Mouse (Mus musculus) kidney, postnatal 0 days (tissue): Measurements from ENCODE around the gene Arntl2. TPM values are rescaled to one million over a fixed set of nuclear protein-coding genes. Genes with fewer than 3 reads are reported as not detected.
A peak's percentile ranks its signal among the peaks of the same experiment; 100 is the strongest.
"Not testable (repeated sequence)": the region's sequence is repeated elsewhere in the genome, so short reads cannot be mapped to it uniquely, and the experiment has no call there.

Experiments used
- ATAC-seq: fragments of 200-750 bp; cut with Nextera tagmentation; replicated peaks from 2 replicates; pipeline ENCODE4 v1.8.0; 2017; ENCODE audit warnings: low read depth, moderate number of reproducible peaks, moderate TSS enrichment, moderate library complexity; ENCODE audit not compliant: low FRiP score
- DNase-seq: peaks from one replicate; pipeline ENCODE4 v3.0.0-alpha.2; 2016; ENCODE audit warnings: low spot score
- H3K27ac ChIP-seq: fragments of 300-500 bp; sonication (generic); 2 replicates; pipeline ENCODE4 v1.5.1; 2014; ENCODE audit warnings: mild to moderate bottlenecking
- H3K27me3 ChIP-seq: fragments of 300-500 bp; sonication (generic); 2 replicates; pipeline ENCODE4 v1.6.1; 2014; ENCODE audit warnings: low read length, mixed read lengths; ENCODE audit not compliant: insufficient read depth
- H3K36me3 ChIP-seq: fragments of 300-500 bp; sonication (generic); 2 replicates; pipeline ENCODE4 v1.6.1; 2014; ENCODE audit warnings: low read length, mixed read lengths; ENCODE audit not compliant: insufficient read depth
- H3K4me1 ChIP-seq: fragments of 300-500 bp; sonication (generic); replicated peaks from 2 replicates; pipeline ENCODE4 v1.6.1; 2014; ENCODE audit warnings: antibody characterized with exemption, low read length, mixed read lengths; ENCODE audit not compliant: insufficient read depth
- H3K4me2 ChIP-seq: fragments of 300-500 bp; sonication (generic); 2 replicates; pipeline ENCODE4 v1.6.1; 2014; ENCODE audit warnings: mild to moderate bottlenecking, low read length, moderate library complexity, mixed read lengths
- H3K4me3 ChIP-seq: fragments of 300-500 bp; sonication (generic); replicated peaks from 2 replicates; pipeline ENCODE4 v1.5.1; 2014; ENCODE audit warnings: low read depth, low read length
- H3K9ac ChIP-seq: fragments of 300-500 bp; sonication (generic); 2 replicates; pipeline ENCODE4 v1.6.1; 2014; ENCODE audit warnings: low read depth, low read length
- H3K9me3 ChIP-seq: fragments of 300-500 bp; sonication (generic); replicated peaks from 2 replicates; pipeline ENCODE4 v1.6.1; 2016; ENCODE audit warnings: low read length, inconsistent platforms, mixed read lengths
- CTCF ChIP-seq: IDR thresholded peaks from 2 replicates; pipeline ENCODE4 v1.5.1; 2016; ENCODE audit warnings: antibody characterized with exemption, low read depth, mild to moderate bottlenecking, moderate library complexity
- WGBS: fragments of 180-500 bp; shearing (Covaris S2); extraction: QIAGEN DNeasy Blood & Tissue Kit; methylation state at CpG from one replicate; pipeline ENCODE4 v1.1.7; 2014; 5-methylcytosine and 5-hydroxymethylcytosine counted together
- polyA plus RNA-seq: library from polyadenylated mRNA; unstranded; fragments of >200 nt; fragmentation: Nextera tagmentation; extraction: Ambion mirVana; gene quantifications from 2 replicates; pipeline ENCODE4 v1.2.1, GENCODE M21; 2015

Arntl2 gene
- polyA plus RNA-seq, 1 experiment from 2014 or later = 1.2 TPM

GRCm38 (mm10) chr6:146851916-146852315 lies 56.1 kb downstream of the Arntl2 start:
- Histone ChIP-seq H3K4me1 (no peaks in the 10 kb centered on the region), H3K36me3 (no peaks in the 10 kb centered on the region), H3K27ac (no peak overlapping the region), H3K4me2 (no peak overlapping the region), H3K27me3 (no peaks in the 10 kb centered on the region), H3K9me3 (no peaks in the 10 kb centered on the region), H3K4me3 (no peak overlapping the region), H3K9ac (no peak overlapping the region)
- DNase-seq (peak; percentile 16), ATAC-seq (no peak)
- no peak for TF ChIP-seq CTCF
- 66% methylated on average over 3 of the region's 3 CpGs for WGBS

GRCm38 (mm10) chr6:146852739-146853138 lies 56.9 kb downstream of the Arntl2 start:
- ATAC-seq (no peak), DNase-seq (peak; percentile 27)
- Histone ChIP-seq H3K9ac (no peak overlapping the region), H3K9me3 (no peaks in the 10 kb centered on the region), H3K27me3 (no peaks in the 10 kb centered on the region), H3K36me3 (no peaks in the 10 kb centered on the region), H3K4me2 (no peak overlapping the region), H3K4me1 (no peaks in the 10 kb centered on the region), H3K4me3 (no peak overlapping the region), H3K27ac (no peak overlapping the region)
- TF ChIP-seq CTCF = no peak
- 70% methylated on average over 4 of the region's 4 CpGs for WGBS

- no peak for TF ChIP-seq CTCF
- ATAC-seq (peak; percentile 65), DNase-seq (no peak)
- Histone ChIP-seq H3K4me2 (no peak overlapping the region), H3K9me3 (no peaks in the 10 kb centered on the region), H3K27me3 (no peaks in the 10 kb centered on the region), H3K36me3 (no peaks in the 10 kb centered on the region), H3K4me3 (no peak overlapping the region), H3K4me1 (no peaks in the 10 kb centered on the region), H3K27ac (no peak overlapping the region), H3K9ac (no peak overlapping the region)
- WGBS = 93% methylated on average over 9 of the region's 9 CpGs
Measured at GRCm38 (mm10) chr6:146855185-146855584, 59.3 kb downstream of the Arntl2 start.

- H3K9me3 ChIP-seq = no peaks in the 10 kb centered on the region
- TF ChIP-seq CTCF = no peak
- H3K4me1 ChIP-seq = no peaks in the 10 kb centered on the region
- no peak overlapping the region for H3K27ac ChIP-seq
- H3K4me2 ChIP-seq = no peak overlapping the region
- no peak for ATAC-seq
- 96% methylated on average over 2 of the region's 2 CpGs for WGBS
- no peak overlapping the region for H3K4me3 ChIP-seq
- no peak overlapping the region for H3K9ac ChIP-seq
- H3K36me3 ChIP-seq = no peaks in the 10 kb centered on the region
- DNase-seq = no peak
- no peaks in the 10 kb centered on the region for H3K27me3 ChIP-seq
Measured at GRCm38 (mm10) chr6:146857386-146857785, 61.5 kb downstream of the Arntl2 start.

GRCm38 (mm10) chr6:146863154-146863553 lies 67.3 kb downstream of the Arntl2 start:
- Histone ChIP-seq H3K4me1 (no peaks in the 10 kb centered on the region), H3K4me2 (no peak overlapping the region), H3K27me3 (no peaks in the 10 kb centered on the region), H3K9ac (no peak overlapping the region), H3K27ac (no peak overlapping the region), H3K36me3 (no peaks in the 10 kb centered on the region), H3K4me3 (no peak overlapping the region), H3K9me3 (no peaks in the 10 kb centered on the region)
- no peak for DNase-seq
- 92% methylated on average over 2 of the region's 2 CpGs for WGBS
- TF ChIP-seq CTCF = no peak
- no peak for ATAC-seq

GRCm38 (mm10) chr6:146864370-146864769 lies 68.5 kb downstream of the Arntl2 start:
- not testable (repeated sequence) for H3K9me3 ChIP-seq, H3K4me3 ChIP-seq, H3K27ac ChIP-seq, DNase-seq, H3K4me1 ChIP-seq, H3K4me2 ChIP-seq, ATAC-seq, H3K27me3 ChIP-seq, H3K9ac ChIP-seq, H3K36me3 ChIP-seq
- 88% methylated on average over 2 of the region's 5 CpGs for WGBS

GRCm38 (mm10) chr6:146865701-146866100 lies 69.8 kb downstream of the Arntl2 start:
- peak; percentile 38 for TF ChIP-seq CTCF
- no peaks in the 10 kb centered on the region for H3K9me3 ChIP-seq
- no peak overlapping the region for H3K27ac ChIP-seq
- H3K4me2 ChIP-seq = no peak overlapping the region
- no peak overlapping the region for H3K4me3 ChIP-seq
- no peaks in the 10 kb centered on the region for H3K36me3 ChIP-seq
- 87% methylated on average over 4 of the region's 4 CpGs for WGBS
- no peak for ATAC-seq
- H3K4me1 ChIP-seq = no peaks in the 10 kb centered on the region
- H3K9ac ChIP-seq = no peak overlapping the region
- no peak for DNase-seq
- H3K27me3 ChIP-seq = no peaks in the 10 kb centered on the region
